Mouse (Mus musculus) common myeloid progenitor, adult 5-6 weeks (primary cell): Measurements from ENCODE around the gene BC107364. TPM values are rescaled to one million over a fixed set of nuclear protein-coding genes. Genes with fewer than 3 reads are reported as not detected.

Experiments
- total RNA-seq: library from RNA; stranded (forward); fragments of 200-1000, 187-1606 nt; gene quantifications from 2 replicates; pipeline ENCODE4 v1.2.3, GENCODE M21; 2017

BC107364 gene
- total RNA-seq, 1 experiment from 2014 or later = not detected

Other genes starting within 250 kb of the BC107364 start
- 21.6 and 38.2 TPM in 2 replicates for gene Bola1, start 232.6 kb downstream of the BC107364 start, total RNA-seq
- gene Hist2h2ab, start 232.4 kb downstream of the BC107364 start, total RNA-seq = 81.8 and 97.7 TPM in 2 replicates
- 2,555 and 2,638 TPM in 2 replicates for gene Hist2h2ac, start 231.4 kb downstream of the BC107364 start, total RNA-seq
- gene Hist2h2be, start 231.2 kb downstream of the BC107364 start, total RNA-seq = 6.6 and 8.3 TPM in 2 replicates
- 96.1 and 129 TPM in 2 replicates for gene Hist2h3c2, start 213.2 kb downstream of the BC107364 start, total RNA-seq
- gene Hist2h2aa2, start 212.0 kb downstream of the BC107364 start, total RNA-seq = 1,358 and 3,626 TPM in 2 replicates
- 5,131 and 5,822 TPM in 2 replicates for gene Hist2h2aa1, start 206.8 kb downstream of the BC107364 start, total RNA-seq
- gene Hist2h3c1, start 205.6 kb downstream of the BC107364 start, total RNA-seq = 2.7 and 18.3 TPM in 2 replicates
- 101 and 120 TPM in 2 replicates for gene Hist2h4, start 189.0 kb downstream of the BC107364 start, total RNA-seq
- gene Hist2h3b, start 183.7 kb downstream of the BC107364 start, total RNA-seq = 296 and 352 TPM in 2 replicates
- 6,356 and 6,932 TPM in 2 replicates for gene Hist2h2bb, start 182.6 kb downstream of the BC107364 start, total RNA-seq
- gene Fcgr1, start 158.3 kb downstream of the BC107364 start, total RNA-seq = not detected in 2 replicates
- not detected in 2 replicates for gene Hfe2, start 72.9 kb upstream of the BC107364 start, total RNA-seq
- gene Txnip, start 105.7 kb upstream of the BC107364 start, total RNA-seq = 163 and 170 TPM in 2 replicates
- not detected in 2 replicates for gene Gm16253, start 124.7 kb upstream of the BC107364 start, total RNA-seq
- 47.2 and 48.1 TPM in 2 replicates for gene Polr3gl, start 141.9 kb upstream of the BC107364 start, total RNA-seq
- not detected in 2 replicates for gene Ankrd34a, start 144.3 kb upstream of the BC107364 start, total RNA-seq
- 1.3 and 3.2 TPM in 2 replicates for gene Lix1l, start 148.8 kb upstream of the BC107364 start, total RNA-seq
- 81.2 and 82.9 TPM in 2 replicates for gene Rbm8a, start 177.6 kb upstream of the BC107364 start, total RNA-seq
- 20.1 and 22.3 TPM in 2 replicates for gene Pex11b, start 183.1 kb upstream of the BC107364 start, total RNA-seq
- not detected in 2 replicates for gene Gm42957, start 183.2 kb upstream of the BC107364 start, total RNA-seq
- gene Itga10, start 193.3 kb upstream of the BC107364 start, total RNA-seq = 0.37 and 0.92 TPM in 2 replicates
- gene Ankrd35, start 217.8 kb upstream of the BC107364 start, total RNA-seq = not detected in 2 replicates
- gene Pias3, start 244.1 kb upstream of the BC107364 start, total RNA-seq = 4.7 and 6.2 TPM in 2 replicates